Mouse (Mus musculus): Measurements from ENCODE around the gene Chchd3.

The Chchd3 gene

GRCm38 (mm10) chr6:32803646-32804045, 256.4 kb downstream of the Chchd3 start:
- no peak for DNase-seq (ENCODE audit: low spot score in 2 of 2)

- DNase-seq (ENCODE audit: low spot score in 2 of 2): no peak
Observed at GRCm38 (mm10) chr6:32801776-32802175, 258.3 kb downstream of the Chchd3 start.

GRCm38 (mm10) chr6:32797525-32797924, 262.5 kb downstream of the Chchd3 start:
- DNase-seq (ENCODE audit: low spot score in 2 of 2): no peak

GRCm38 (mm10) chr6:32795653-32796500, 264.2 kb downstream of the Chchd3 start:
- no peak for DNase-seq (ENCODE audit: low spot score in 2 of 2)

GRCm38 (mm10) chr6:32793575-32793974, 266.5 kb downstream of the Chchd3 start:
- no peak for DNase-seq (ENCODE audit: low spot score in 2 of 2)

GRCm38 (mm10) chr6:32793163-32793562, 266.9 kb downstream of the Chchd3 start:
- DNase-seq (ENCODE audit: low spot score in 2 of 2): no peak

- no peak for DNase-seq (ENCODE audit: low spot score in 2 of 2)
Observed at GRCm38 (mm10) chr6:32790487-32790886, 269.6 kb downstream of the Chchd3 start.

GRCm38 (mm10) chr6:32787399-32787798, 272.7 kb downstream of the Chchd3 start:
- DNase-seq (ENCODE audit: low spot score in 2 of 2): no peak

GRCm38 (mm10) chr6:32786196-32786595, 273.9 kb downstream of the Chchd3 start:
- no peak for DNase-seq (ENCODE audit: low spot score in 2 of 2)

- DNase-seq (ENCODE audit: low spot score in 2 of 2): no peak
Observed at GRCm38 (mm10) chr6:32783102-32783501, 277.0 kb downstream of the Chchd3 start.

GRCm38 (mm10) chr6:32780602-32781001, 279.5 kb downstream of the Chchd3 start:
- no peak for DNase-seq (ENCODE audit: low spot score in 2 of 2)

GRCm38 (mm10) chr6:32776384-32776783, 283.7 kb downstream of the Chchd3 start:
- DNase-seq (ENCODE audit: low spot score in 2 of 2): no peak

- DNase-seq (ENCODE audit: low spot score in 2 of 2): no peak
Observed at GRCm38 (mm10) chr6:32754524-32754923, 305.5 kb downstream of the Chchd3 start.

GRCm38 (mm10) chr6:32749821-32750220, 310.2 kb downstream of the Chchd3 start:
- DNase-seq (ENCODE audit: low spot score in 2 of 2): no peak

GRCm38 (mm10) chr6:32748777-32749176, 311.3 kb downstream of the Chchd3 start:
- no peak for DNase-seq (ENCODE audit: low spot score in 2 of 2)

GRCm38 (mm10) chr6:32747333-32747732, 312.7 kb downstream of the Chchd3 start:
- DNase-seq (ENCODE audit: low spot score in 2 of 2): no peak
